Mouse (Mus musculus): ENCODE data around the gene Sdccag8.

- TF ChIP-seq CTCF (IDR thresholded peaks at IDR 0.05; ENCODE audit: low read depth, low read length) = no peak
- no peak for TF ChIP-seq POLR2A (IDR thresholded peaks at IDR 0.05; ENCODE audit: extremely low read depth, insufficient read depth, low read length)
Observed at GRCm38 (mm10) chr1:177022751-177023150, 208.3 kb downstream of the Sdccag8 start.

All from liver, adult 2 months (tissue).